Mouse (Mus musculus) heart, adult 2 months (tissue): ENCODE measurements around the gene Tbc1d22b.

Experiments
- CTCF ChIP-seq: fragments of 200-600 bp; IDR thresholded peaks from 2 replicates; pipeline ENCODE4 v1.8.1; 2022; ENCODE audit warnings: antibody characterized with exemption, mild to moderate bottlenecking, moderate library complexity
- POLR2A ChIP-seq: fragments of 200-500 bp; IDR thresholded peaks from 2 replicates; pipeline ENCODE4 v1.6.1; 2011; ENCODE audit warnings: mild to moderate bottlenecking, low read depth, low read length, control low read depth; ENCODE audit not compliant: insufficient read depth

GRCm38 (mm10) chr17:29548494-29548893 is 1.1 kb upstream of the Tbc1d22b start:
- no peak for TF ChIP-seq CTCF
- no peak for TF ChIP-seq POLR2A
